Mouse (Mus musculus): ENCODE data around the gene Btg1-ps2.
"Not testable (repeated sequence)": the region's sequence is repeated elsewhere in the genome, so short reads cannot be mapped to it uniquely, and the experiment has no call there.

Gene Btg1-ps2

DNA sequence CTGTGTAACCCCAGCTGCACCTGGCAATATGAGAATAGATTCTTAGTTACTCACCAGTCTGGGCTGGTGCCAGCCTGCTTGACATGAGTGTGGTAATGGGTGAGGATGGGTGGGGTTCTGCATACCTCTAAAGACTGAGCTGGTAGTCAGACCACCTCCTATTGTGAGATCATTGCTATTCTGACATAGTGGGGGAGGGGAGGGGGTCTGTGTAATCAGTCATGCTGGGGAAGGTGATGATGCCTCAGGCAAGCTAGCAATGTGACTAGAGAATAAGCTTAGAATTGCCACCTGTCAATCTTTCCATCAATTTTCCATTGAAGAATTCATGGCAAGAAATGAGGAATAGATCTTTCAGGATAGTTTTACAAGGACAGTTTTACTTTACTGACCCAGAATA, at the start of gene Btg1-ps2:
Gene Btg1-ps2, minus strand, starts transcription at position 101 of the 400 bp plus-strand sequence.
- DNase-seq, result not testable (repeated sequence)

DNA sequence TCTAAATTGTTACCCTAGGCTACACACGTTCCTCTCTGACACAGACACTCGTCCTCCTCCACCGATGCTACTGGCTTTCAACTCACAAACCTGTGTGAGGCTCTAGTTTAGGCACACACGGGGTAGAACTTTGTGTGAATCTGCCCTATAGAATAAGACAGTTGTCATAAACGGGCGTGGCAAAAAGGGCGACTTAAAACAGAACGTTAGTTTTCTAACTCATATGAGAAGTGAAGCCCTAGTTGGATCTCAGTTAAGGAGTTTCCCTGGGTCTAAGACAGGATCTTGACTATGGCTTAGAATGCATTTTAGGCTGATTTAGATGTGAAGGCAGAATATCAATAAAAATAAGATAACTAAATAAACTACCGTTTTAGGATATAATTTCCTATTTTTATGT, 42.1 kb upstream of the Btg1-ps2 start, which contains the start of gene Rhox11:
Gene Rhox11, minus strand, starts transcription at position 101 of the 400 bp plus-strand sequence.
- no peak for DNase-seq

GRCm38 (mm10) chrX:38084226-38084625, 41.3 kb upstream of the Btg1-ps2 start:
- peak; percentile 46 for DNase-seq

DNA sequence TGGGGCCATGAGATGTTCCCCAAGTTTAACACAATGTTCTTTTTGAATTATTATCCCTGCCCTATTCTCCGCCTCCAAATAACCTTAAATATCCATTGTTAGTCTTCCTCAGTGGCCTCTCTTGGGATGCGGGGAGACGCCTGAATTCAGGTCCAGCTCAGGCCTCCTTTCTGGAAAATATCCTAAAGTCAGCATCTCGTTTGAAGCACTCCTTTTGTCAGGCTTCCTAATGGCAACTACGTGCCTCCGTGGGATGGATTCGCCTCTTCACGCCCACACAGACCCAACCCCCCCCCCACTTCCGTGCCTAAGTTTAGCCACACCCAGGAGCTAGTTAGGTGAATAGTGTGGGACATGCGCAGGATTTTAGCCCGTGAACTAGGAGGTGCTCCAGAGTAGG, 23.3 kb upstream of the Btg1-ps2 start, which contains the start of gene Rhox10:
Gene Rhox10, plus strand, starts transcription at position 301 of the 400 bp plus-strand sequence.
- DNase-seq, result no peak

- DNase-seq, result peak; percentile 2
These were observed 18.6 kb upstream of the Btg1-ps2 start for GRCm38 (mm10) chrX:38061544-38061943.

DNA sequence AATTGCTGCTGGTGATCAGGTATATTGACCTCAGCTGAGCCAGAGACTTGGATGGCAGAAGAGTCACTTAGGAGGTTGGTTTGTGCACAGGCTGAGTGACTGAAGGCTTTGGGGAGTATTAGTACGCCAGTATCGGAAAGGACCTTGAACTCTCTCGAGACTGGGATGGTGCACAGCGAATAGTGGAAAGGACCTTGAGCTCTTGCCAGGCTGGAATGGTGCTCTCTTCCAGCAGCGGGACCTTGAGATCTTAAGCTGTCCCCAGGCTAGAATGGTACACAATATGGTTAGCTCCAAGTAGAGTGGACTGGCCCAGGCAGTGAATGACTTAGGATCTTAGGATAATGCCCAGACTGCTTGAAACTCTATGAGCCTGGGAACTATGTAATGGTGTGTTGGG, 3.2 kb downstream of the Btg1-ps2 start:
- no peak for DNase-seq

GRCm38 (mm10) chrX:38033841-38034240, 9.1 kb downstream of the Btg1-ps2 start:
- DNase-seq, result no peak

DNA sequence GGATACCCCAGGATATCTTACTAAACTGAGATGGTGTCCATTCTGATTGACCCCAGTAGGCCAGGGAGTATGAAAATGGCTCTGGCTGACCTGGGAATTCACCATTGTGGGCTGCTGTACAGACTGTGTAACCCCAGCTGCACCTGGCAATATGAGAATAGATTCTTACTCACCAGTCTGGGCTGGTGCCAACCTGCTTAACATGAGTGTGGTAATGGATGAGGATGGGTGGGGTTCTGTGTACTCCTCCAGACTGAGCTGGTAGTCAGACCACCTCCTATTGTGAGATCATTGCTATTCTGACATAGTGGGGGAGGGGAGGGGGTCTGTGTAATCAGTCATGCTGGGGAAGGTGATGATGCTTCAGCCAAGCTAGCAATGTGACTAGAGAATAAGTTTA, 24.3 kb downstream of the Btg1-ps2 start, which contains the start of gene Btg1-ps1:
Gene Btg1-ps1, minus strand, starts transcription at position 219 of the 400 bp plus-strand sequence.
- not testable (repeated sequence) for DNase-seq

DNA sequence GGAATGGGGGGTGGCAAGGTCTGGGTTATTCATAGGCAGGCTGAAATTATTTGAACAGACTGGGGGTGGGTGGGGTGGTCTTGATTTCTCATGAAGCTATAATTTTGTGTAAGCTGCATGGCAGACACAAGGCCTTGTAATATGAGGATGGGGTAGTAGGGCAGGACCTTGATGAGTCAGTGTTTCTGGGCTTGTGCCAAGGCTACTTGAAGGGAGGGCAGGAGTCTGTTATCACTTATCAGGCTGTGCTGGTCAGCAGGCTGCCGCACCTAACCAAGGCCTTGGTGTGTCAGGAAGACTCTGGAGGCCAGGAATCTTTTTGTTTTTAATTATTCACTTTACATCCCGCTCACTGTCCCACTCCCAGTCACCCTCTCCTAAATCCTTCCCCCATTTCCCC, 34.2 kb downstream of the Btg1-ps2 start:
- no peak for DNase-seq
